Mouse (Mus musculus): ENCODE measurements around the gene Dnmt3a.

DNA sequence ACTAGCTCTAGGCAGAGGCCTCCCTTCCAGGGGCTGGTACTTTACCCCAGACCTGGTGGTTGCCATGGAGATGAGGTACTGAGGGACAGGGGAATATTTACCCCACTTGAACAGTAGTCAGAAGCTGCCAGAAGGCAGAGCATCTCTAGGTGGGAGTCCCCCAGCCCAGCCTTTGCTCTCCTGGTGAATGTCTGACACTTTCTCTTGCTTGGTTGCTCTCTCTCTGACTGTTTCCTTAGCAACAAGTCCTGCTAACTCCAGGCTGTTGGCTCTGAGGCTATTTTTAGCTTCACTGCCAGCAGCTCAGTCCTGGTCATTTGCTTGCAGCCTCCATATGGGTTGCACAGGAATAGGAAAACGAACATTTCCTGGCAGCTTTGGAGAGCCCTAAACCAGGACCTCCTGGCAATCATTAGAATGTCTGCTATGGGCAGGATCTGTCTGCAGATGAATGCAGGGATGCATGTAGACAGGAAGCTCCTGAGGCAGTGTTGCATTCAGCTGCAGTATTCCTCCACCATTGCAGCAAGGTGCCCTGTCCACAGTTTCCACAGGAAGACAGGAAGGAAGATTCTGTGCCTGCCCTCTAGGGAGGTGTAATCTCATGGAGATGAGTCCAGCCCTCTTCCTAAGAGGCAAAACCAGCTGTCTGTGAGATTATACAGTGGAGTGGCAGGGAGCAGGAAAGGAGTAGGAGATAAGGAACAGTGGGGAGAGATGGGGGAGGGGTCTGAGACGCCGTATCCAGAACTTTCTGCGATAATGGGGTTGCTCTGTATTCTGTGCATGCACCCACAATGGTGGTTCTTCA is 81.9 kb downstream of the Dnmt3a start:
- TF ChIP-seq CTCF (IDR thresholded peaks at IDR 0.05; ENCODE audit: control insufficient read depth, insufficient read depth, insufficient read length) (no peak), MAX (IDR thresholded peaks at IDR 0.05) (no peak), USF1 (IDR thresholded peaks at IDR 0.05; ENCODE audit: low read depth) (no peak)

All from C2C12 (cell line).